Mouse (Mus musculus) liver, embryonic 12.5 days (tissue): ENCODE results near the gene Spop. TPM values are rescaled to one million over a fixed set of nuclear protein-coding genes. Genes with fewer than 3 reads are reported as not detected.
A peak's percentile ranks its signal among the peaks of the same experiment; 100 is the strongest.

Experiments
- ATAC-seq: fragments of 200-750 bp; cut with Nextera tagmentation; 2 replicates; pipeline ENCODE4 v1.8.0; 2017; ENCODE audit warnings: moderate number of reproducible peaks, mild to moderate bottlenecking, moderate library complexity
- H3K27ac ChIP-seq: fragments of 300-500 bp; sonication (generic); 2 replicates; pipeline ENCODE4 v1.5.1; 2016; ENCODE audit warnings: mild to moderate bottlenecking
- H3K27me3 ChIP-seq: fragments of 300-500 bp; sonication (generic); replicated peaks from 2 replicates; pipeline ENCODE4 v1.6.1; 2016; ENCODE audit warnings: mild to moderate bottlenecking, moderate library complexity
- H3K36me3 ChIP-seq: fragments of 300-500 bp; sonication (generic); 2 replicates; pipeline ENCODE4 v1.6.1; 2016; ENCODE audit warnings: mild to moderate bottlenecking, moderate library complexity
- H3K4me1 ChIP-seq: fragments of 300-500 bp; sonication (generic); 2 replicates; pipeline ENCODE4 v1.6.1; 2016
- H3K4me2 ChIP-seq: fragments of 300-500 bp; sonication (generic); 2 replicates; pipeline ENCODE4 v1.6.1; 2016; ENCODE audit warnings: mild to moderate bottlenecking, moderate library complexity
- H3K4me3 ChIP-seq: fragments of 300-500 bp; sonication (generic); 2 replicates; pipeline ENCODE4 v1.5.1; 2016; ENCODE audit warnings: mild to moderate bottlenecking, moderate library complexity
- H3K9ac ChIP-seq: fragments of 300-500 bp; sonication (generic); 2 replicates; pipeline ENCODE4 v1.6.1; 2016; ENCODE audit warnings: mild to moderate bottlenecking, moderate library complexity
- H3K9me3 ChIP-seq: fragments of 300-500 bp; sonication (generic); replicated peaks from 2 replicates; pipeline ENCODE4 v1.6.1; 2016; ENCODE audit warnings: mild to moderate bottlenecking, moderate library complexity
- WGBS: fragments of 180-500 bp; shearing (Covaris S2); methylation state at CpG from one replicate; pipeline ENCODE4 v1.1.7; 2016; ENCODE audit not compliant: insufficient replicate concordance; 5-methylcytosine and 5-hydroxymethylcytosine counted together
- polyA plus RNA-seq: library from polyadenylated mRNA; unstranded; fragments of >200 nt; fragmentation: Nextera tagmentation; extraction: Ambion mirVana; gene quantifications from 2 replicates; pipeline ENCODE4 v1.2.1, GENCODE M21; 2016

Gene Spop
- 90.8 and 105 TPM in 2 replicates for polyA plus RNA-seq

DNA sequence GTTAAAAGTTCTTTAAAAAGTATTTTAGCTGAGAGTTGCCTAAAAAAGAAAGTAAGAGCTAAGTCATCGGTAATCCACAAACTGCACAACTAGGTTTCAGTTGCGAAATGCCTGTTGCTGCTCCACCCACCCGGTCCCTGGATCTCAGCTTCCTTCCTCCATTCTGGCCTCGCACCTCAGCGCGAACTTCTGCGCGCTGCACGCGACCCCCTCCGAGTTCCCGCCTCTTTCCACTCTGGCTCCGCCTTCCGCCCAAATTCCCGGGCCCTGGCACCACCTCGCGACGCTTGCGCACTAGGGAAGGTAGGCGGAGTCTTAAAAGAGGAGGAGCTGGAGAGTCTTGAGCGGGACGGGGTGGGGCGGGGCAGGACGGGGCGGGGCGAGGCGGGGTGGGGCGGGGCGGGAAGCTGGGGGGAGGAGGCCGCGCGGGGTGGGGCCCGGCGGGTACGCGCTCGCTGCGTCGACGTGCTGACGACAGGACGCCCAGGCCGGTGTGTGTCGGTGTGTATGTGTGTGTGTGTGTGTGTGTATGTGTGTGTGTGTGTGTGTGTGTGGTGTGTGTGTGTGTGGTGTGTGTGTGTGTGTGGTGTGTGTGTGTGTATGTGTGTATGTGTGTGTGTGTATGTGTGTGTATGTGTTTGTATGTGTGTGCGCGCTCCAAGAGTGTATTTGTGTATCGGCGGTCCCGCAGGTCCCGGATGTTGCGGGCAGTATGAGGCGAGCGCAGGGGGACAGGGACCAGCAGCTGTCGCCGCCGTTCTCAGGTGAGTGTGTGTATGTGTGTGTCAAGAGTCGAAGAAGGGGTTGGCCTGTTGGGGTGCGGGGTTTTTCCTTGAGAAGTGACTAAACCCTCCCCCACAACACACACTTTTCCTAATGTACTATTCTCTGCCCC, at the start of gene Spop:
Gene Spop, plus strand, starts transcription at position 440 of the 895 bp plus-strand sequence.
- H3K27me3 ChIP-seq = peaks cover 17% of the 10 kb centered on the region
- peak; percentile 88 for ATAC-seq
- H3K27ac ChIP-seq = peak within 1 kb of the TSS; percentile 90
- peaks cover 31% of the 10 kb centered on the region for H3K4me1 ChIP-seq
- peaks cover 5% of the 10 kb centered on the region; the same call in 1 of the 2 replicates for H3K36me3 ChIP-seq
- no peaks in the 10 kb centered on the region for H3K9me3 ChIP-seq
- peak within 1 kb of the TSS; percentile 85 for H3K9ac ChIP-seq
- whole genome bisulfite sequencing = 2% methylated on average over 53 of the region's 58 CpGs
- H3K4me3 ChIP-seq = peak within 1 kb of the TSS; percentile 83
- H3K4me2 ChIP-seq = peak within 1 kb of the TSS; percentile 84

DNA sequence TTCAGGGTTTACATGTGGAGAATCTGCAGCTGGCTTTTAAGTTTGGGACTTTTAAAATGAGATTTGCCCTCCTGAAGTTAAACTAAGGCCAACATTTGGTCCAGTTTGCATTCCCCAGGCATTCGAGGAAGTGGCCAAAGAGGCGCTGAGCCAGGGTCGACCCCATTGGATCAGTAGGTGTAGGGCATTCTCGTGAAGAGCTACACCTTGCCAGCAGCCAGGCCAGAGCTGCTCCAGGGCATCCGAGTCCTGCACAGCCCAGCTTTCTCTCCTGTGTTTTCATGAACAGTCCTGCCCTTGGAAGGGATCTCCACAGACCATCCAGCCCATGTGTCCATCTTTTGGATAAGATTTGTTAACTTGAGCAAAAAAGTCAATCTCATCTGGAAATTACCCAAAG, 49.5 kb upstream of the Spop start:
- WGBS = 81% methylated on average over 5 of the region's 5 CpGs
- H3K36me3 ChIP-seq = peaks cover 94% of the 10 kb centered on the region

DNA sequence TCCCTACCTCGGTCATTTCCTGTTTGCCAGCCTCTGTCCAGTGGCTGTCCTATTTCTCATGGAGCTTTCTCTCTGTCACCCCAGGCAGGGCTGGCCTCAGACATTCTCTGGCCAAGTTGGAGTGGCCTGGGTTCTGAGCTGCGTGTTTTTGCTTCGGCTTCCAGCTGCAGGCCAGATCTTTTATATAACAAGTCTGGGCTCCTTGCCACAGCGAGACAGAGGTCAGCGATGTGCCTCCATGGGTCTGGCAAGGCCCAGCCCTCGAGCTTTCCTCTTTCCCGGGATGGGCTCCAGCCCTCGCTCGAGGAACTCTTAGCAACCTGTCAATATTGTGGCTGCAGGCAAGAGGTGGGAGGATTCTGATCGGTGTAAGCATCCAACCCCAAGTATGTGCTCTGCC, 48.3 kb upstream of the Spop start:
- no peak overlapping the region for H3K9ac ChIP-seq
- H3K27ac ChIP-seq = peak overlapping the region; percentile 54; the same call in 1 of the 2 replicates
- H3K27me3 ChIP-seq = no peaks in the 10 kb centered on the region
- H3K9me3 ChIP-seq = no peaks in the 10 kb centered on the region
- peaks cover 35% of the 10 kb centered on the region for H3K4me1 ChIP-seq
- WGBS = 89% methylated on average over 10 of the region's 10 CpGs
- no peak overlapping the region for H3K4me3 ChIP-seq
- no peak overlapping the region for H3K4me2 ChIP-seq
- H3K36me3 ChIP-seq = peaks cover 94% of the 10 kb centered on the region
- ATAC-seq = no peak

More for the DNA sequence above, 49.5 kb upstream of the Spop start:
- Histone ChIP-seq H3K27me3 (no peaks in the 10 kb centered on the region), H3K9ac (no peak overlapping the region), H3K4me1 (peaks cover 30% of the 10 kb centered on the region), H3K4me2 (no peak overlapping the region), H3K9me3 (no peaks in the 10 kb centered on the region), H3K4me3 (no peak overlapping the region), H3K27ac (no peak overlapping the region)
- ATAC-seq = no peak

DNA sequence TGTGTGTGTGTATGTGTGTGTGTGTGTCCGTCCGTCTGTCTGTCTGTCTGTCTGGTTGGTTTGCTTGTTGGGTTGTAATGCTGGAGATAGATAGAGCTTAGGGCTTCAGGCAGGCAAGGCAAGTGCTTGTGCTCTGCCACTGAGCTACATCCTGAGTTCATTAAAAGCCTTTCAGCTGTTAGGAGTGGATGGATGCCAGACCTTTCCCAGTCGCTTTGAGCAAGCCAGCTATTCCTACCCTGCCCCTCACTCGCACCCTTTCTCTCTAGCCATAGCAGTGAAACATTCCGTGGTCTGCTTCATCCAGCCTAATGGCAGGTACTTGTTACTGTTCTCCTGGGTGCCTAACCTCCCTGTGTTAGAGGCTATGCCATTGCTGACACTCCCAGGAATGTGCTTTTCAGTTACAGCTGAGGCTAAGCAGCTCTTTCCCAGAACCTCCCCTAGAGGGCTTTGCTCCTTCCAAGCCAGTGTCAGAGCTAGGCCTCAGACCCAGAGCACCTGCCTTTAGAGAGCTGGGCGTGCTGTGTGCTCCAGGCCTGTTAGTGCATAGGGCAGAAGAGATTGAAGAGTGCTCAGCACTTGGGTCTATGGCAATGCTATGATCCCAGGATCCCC, 47.5 kb upstream of the Spop start:
- peaks cover 94% of the 10 kb centered on the region for H3K36me3 ChIP-seq
- 0 out of 2 replicates have a peak overlapping the region, but pooled peaks have one; percentile 54 for H3K27ac ChIP-seq
- no peak for ATAC-seq

DNA sequence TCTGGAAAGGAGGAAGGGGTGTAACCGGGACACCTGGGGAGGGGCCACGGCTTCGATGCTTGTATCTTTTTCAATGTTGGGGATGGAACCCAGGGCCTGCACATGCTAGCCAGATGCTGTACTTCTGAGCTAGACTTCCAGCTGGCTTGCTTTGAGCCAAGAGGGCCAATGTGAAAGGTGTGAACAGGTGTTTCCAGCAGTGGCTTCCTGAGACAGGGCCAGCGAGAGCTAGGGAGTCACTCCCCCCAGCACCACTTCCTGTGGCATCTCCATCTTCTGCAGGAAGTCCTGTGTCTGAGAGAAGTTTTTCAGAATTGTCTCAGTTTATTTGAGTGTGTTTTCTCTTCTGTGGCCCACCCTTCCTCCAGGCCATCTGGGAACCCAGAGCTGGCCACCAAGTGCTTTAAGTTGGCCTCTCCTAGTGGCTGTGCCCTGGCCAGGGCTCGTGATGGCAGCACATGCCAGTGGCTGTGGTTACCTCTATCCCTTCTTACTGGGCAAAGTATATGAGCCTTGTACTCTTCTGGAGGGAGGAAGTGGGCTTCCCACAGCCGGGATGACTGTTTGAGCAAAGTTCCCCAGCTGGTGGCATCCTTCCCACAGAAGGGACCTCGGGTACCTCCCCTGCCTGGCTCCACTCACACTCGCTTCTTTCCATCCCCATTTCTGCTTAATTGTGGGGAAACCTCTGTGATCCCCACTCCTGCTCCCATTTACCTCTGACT, 46.7 kb upstream of the Spop start:
- no peaks in the 10 kb centered on the region for H3K27me3 ChIP-seq
- ATAC-seq = no peak
- peaks cover 96% of the 10 kb centered on the region for H3K36me3 ChIP-seq
- H3K9ac ChIP-seq = no peak overlapping the region
- WGBS = 72% methylated on average over 8 of the region's 8 CpGs
- H3K27ac ChIP-seq = no peak overlapping the region; the same call in 1 of the 2 replicates
- H3K9me3 ChIP-seq = no peaks in the 10 kb centered on the region
- H3K4me3 ChIP-seq = no peak overlapping the region
- no peak overlapping the region for H3K4me2 ChIP-seq
- peaks cover 35% of the 10 kb centered on the region for H3K4me1 ChIP-seq

More for the DNA sequence above, 47.5 kb upstream of the Spop start:
- H3K27me3 ChIP-seq = no peaks in the 10 kb centered on the region
- H3K4me2 ChIP-seq = no peak overlapping the region
- peaks cover 35% of the 10 kb centered on the region for H3K4me1 ChIP-seq
- 89% methylated on average over 6 of the region's 6 CpGs for WGBS
- no peak overlapping the region for H3K4me3 ChIP-seq
- H3K9ac ChIP-seq = no peak overlapping the region
- H3K9me3 ChIP-seq = no peaks in the 10 kb centered on the region

DNA sequence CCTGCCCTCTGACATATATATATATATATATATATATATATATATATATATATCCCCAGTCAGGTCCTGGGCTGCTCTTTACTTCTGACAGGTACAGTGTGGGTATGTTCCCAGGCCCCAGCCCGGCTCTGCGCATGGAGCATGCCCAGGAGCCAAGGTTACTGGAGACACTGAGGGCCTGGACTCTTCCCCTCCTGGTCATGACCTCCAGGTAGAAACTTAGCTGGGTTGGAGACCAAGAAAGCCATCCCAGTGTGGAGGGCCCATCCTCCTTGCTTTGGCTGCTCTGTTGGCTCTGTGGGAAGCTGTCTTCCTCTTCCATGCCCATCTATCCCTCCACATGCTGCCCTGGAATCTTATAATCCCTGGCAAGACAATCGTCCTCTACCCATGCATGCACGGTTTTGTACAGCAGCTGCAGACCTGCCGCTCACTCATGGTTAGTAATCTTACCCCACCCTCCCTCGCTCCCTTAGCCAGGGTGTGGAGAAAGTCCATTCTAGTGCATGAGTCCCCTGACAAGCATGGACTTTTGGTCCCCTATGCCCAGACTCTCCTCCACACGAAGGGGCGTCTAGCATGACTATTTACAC, 45.6 kb upstream of the Spop start:
- no peak for ATAC-seq
- 87% methylated on average over 8 of the region's 8 CpGs for WGBS
- H3K4me1 ChIP-seq = peaks cover 35% of the 10 kb centered on the region
- no peaks in the 10 kb centered on the region for H3K9me3 ChIP-seq
- no peak overlapping the region for H3K9ac ChIP-seq
- H3K27ac ChIP-seq = no peak overlapping the region
- no peak overlapping the region for H3K4me2 ChIP-seq
- H3K4me3 ChIP-seq = no peak overlapping the region
- H3K36me3 ChIP-seq = peaks cover 99% of the 10 kb centered on the region
- H3K27me3 ChIP-seq = no peaks in the 10 kb centered on the region

DNA sequence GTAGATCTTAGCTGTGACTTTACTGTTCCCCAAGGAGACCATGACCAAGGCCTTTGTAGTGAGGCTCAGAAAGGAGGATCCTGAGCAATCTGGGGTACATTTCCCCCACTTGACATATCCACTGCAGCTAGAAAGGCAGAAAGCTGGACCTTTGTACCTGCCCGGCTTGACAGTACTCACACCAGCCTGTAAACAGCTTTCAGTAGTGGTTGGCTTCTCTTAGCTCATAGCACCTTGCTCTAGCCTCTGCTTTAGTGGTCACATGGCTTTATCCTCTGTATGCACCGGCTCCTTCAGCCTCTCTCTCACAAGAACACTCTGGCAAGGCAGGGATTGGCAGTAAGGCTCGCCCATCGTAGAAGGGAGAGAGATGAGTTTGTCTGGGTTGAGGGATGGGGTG, 45.0 kb upstream of the Spop start:
- H3K27ac ChIP-seq = no peak overlapping the region
- H3K4me2 ChIP-seq = no peak overlapping the region
- no peaks in the 10 kb centered on the region for H3K9me3 ChIP-seq
- WGBS = 87% methylated on average over 4 of the region's 4 CpGs
- H3K4me1 ChIP-seq = peaks cover 35% of the 10 kb centered on the region
- no peaks in the 10 kb centered on the region for H3K27me3 ChIP-seq
- H3K4me3 ChIP-seq = no peak overlapping the region
- no peak for ATAC-seq
- peaks cover 99% of the 10 kb centered on the region for H3K36me3 ChIP-seq
- H3K9ac ChIP-seq = no peak overlapping the region

DNA sequence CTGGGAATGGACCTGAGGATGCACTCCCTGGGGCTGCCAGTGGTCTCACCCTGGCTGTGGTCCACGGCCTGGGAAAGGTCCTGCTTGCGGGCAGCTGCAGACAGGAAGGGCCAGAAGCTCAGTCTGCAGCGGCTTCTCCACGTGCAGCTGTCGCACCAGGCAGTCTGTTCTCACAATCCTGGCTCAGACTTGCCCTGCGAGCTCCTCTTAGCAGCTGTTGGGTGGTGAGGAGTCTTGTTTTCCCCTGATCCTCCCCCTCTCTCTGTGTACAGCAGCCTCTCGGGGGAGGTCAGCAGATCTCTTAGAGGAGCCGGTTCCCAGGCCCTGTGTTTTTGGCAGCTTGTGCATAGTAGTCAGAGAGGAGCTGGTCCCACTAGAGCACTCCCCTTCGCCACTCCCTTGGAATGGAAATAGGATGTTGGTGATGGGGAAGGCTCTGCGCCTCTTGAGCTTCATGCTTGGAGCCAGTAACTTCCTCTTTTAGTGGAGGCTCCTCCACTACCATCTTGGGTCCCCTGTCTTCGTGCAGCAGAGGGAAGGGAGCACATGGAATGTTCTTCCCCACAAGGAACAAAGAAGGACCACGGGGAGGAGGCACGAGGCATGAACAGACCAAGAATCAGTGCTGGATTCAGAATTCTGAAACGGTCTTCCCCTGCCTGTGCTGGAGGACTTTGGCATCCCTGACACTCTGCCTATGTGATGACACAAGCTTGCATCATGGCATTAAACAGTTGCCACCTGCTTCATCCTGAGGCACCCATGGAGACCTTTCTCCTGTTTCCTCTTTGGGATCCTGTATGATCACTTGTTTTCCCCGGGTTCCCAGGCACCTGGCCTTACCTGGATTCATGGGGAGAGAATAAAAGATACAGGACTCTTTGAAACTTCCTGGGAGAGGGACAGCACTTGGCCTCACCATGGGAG, 43.7 kb upstream of the Spop start:
- WGBS = 68% methylated on average over 15 of the region's 15 CpGs
- no peak overlapping the region for H3K9ac ChIP-seq
- H3K27ac ChIP-seq = peak overlapping the region; percentile 29; the same call in 1 of the 2 replicates
- peaks cover 30% of the 10 kb centered on the region for H3K4me1 ChIP-seq
- H3K4me2 ChIP-seq = no peak overlapping the region
- no peak overlapping the region for H3K4me3 ChIP-seq
- H3K36me3 ChIP-seq = peaks cover 99% of the 10 kb centered on the region
- no peaks in the 10 kb centered on the region for H3K27me3 ChIP-seq
- no peak for ATAC-seq
- no peaks in the 10 kb centered on the region for H3K9me3 ChIP-seq

DNA sequence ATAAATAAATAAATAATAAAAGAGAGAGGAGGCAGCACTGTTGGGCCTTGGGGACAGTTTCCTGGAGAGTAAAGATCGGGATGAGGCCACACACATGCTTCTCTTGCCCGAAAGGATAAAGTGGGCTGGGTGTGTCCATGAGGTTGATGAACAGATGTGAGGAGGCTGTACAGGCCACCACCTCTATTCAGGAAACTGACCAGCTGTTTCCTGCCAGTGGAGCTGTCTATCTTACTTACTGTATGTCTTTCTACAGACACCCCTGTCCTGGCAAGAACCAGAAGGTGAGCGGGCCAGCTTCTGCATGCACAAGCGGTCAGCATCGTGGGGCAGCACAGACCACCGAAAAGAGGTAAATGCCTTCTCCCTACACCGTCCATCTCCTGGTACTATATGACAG, 42.7 kb upstream of the Spop start:
- peak; percentile 14; the same call in 1 of the 2 replicates for ATAC-seq
- Histone ChIP-seq H3K27me3 (no peaks in the 10 kb centered on the region), H3K36me3 (peaks cover 99% of the 10 kb centered on the region), H3K4me1 (0 out of 2 replicates have a peak, but pooled peaks cover 21% of the 10 kb centered on the region), H3K4me3 (no peak overlapping the region), H3K9me3 (no peaks in the 10 kb centered on the region), H3K27ac (no peak overlapping the region), H3K9ac (no peak overlapping the region), H3K4me2 (no peak overlapping the region)
- 86% methylated on average over 7 of the region's 7 CpGs for whole genome bisulfite sequencing

DNA sequence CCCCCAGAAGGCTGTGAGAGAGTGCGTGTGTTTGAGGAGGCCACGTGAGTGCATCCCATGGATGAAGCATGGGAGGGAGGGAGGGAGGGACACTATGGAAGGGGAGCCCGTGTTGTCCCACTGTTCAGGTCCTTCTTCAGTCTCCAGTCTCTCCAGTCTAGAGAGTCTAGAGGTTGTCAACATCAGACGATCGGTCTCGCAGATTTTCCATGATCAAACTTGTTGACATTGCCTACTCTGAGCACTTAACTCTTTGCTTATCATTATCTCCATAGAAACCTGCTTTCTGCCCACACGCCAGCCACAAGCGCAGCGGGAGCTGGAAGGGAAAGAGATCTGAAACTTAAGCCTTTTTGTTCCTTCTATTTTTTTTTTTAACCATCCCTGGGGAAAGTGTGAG, 35.0 kb upstream of the Spop start:
- no peak overlapping the region for H3K9ac ChIP-seq
- no peaks in the 10 kb centered on the region for H3K9me3 ChIP-seq
- no peak overlapping the region for H3K4me2 ChIP-seq
- H3K27me3 ChIP-seq = no peaks in the 10 kb centered on the region
- H3K4me3 ChIP-seq = no peak overlapping the region
- H3K36me3 ChIP-seq = peaks cover 89% of the 10 kb centered on the region
- peaks cover 30% of the 10 kb centered on the region for H3K4me1 ChIP-seq
- WGBS = 73% methylated on average over 9 of the region's 9 CpGs
- ATAC-seq = no peak
- no peak overlapping the region for H3K27ac ChIP-seq

DNA sequence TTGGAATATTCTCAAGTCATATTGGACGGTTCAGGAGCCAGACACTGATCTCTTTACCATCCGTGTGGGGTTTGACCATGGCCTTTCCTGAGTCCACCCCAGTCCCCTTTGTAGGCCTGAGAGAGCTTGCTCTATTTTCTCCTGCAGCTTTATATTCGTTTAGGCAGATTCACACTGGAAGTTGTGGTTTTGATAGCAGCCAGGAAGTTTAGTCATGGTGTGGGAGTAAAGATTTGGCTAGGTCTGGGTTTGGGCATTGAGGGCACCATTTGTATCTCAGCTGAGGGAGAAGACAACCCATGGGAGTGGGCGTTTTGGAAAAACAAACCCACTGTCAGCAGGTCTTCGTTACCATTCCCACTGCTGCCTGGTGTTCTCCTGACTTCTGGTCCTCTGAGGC, 34.3 kb upstream of the Spop start:
- Histone ChIP-seq H3K9ac (no peak overlapping the region), H3K27ac (0 out of 2 replicates have a peak overlapping the region, but pooled peaks have one; percentile 1), H3K4me1 (peaks cover 33% of the 10 kb centered on the region), H3K9me3 (no peaks in the 10 kb centered on the region), H3K27me3 (no peaks in the 10 kb centered on the region), H3K4me2 (no peak overlapping the region), H3K36me3 (peaks cover 83% of the 10 kb centered on the region), H3K4me3 (no peak overlapping the region)
- no peak for ATAC-seq
- 60% methylated on average over 5 of the region's 5 CpGs for WGBS
